Mouse (Mus musculus): ENCODE measurements around the gene Fcgbp.
"Not testable (repeated sequence)": the region's sequence is repeated elsewhere in the genome, so short reads cannot be mapped to it uniquely, and the experiment has no call there.

Fcgbp gene

DNA sequence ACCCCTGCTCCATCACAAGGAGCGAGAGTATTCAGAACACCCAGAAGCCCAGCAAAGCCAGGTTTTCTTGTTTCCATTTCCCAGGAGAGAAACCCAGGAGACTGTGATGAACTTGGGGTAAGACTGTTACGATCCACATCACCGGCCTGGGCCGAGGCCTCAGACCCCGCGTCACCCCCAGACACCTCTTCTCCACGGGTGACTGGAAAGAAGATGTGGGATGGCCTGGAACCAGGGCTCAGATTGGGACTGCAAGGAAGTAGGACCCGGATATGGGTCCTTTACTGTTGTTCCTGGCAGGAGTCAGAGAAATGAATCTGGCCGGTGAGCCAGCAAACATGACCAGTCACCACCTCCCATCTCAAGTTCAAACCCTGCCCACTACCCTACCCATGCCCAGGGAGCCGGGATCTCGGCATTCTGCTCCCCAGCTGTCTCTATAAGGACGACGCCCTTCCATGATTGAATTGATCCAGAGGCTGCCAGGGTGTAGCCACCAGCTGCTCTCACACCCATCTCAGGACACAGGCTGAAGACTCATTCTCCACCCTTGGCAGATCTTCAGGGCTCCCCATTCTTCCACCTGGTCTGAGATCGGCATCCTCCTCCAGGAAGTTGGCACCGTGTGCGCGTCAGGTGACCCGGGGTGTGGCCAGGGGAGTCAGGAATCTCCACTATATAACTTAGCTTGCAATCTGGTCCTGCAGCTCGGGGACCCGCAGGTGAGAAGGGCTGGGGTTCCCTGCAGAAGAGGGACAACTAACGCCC lies at the start of gene Fcgbp:
Gene Fcgbp (plus strand): TSS at position 706 of the 768 bp plus-strand sequence.
- no peak for DNase-seq (ENCODE audit: low read depth)

DNA sequence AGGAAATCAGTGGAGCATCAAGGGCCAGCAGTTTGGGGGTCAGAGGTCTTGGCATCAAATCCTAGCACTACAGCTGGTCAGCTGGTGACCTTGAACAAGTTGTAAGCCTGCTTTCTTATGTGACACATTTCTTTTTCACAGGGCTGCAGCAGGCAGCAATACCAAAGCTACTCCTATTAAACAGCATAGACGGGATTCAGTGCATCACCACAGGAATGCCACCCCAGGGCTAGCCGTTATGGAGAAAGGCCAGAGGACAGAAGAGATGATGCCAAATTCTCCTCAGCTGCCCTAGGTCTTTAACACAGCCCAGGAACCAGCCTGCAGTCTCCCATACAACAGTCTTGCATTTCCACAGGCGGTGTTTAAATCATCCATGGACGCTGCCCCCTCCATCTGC lies 26.5 kb upstream of the Fcgbp start:
- DNase-seq (ENCODE audit: low read depth), result no peak

DNA sequence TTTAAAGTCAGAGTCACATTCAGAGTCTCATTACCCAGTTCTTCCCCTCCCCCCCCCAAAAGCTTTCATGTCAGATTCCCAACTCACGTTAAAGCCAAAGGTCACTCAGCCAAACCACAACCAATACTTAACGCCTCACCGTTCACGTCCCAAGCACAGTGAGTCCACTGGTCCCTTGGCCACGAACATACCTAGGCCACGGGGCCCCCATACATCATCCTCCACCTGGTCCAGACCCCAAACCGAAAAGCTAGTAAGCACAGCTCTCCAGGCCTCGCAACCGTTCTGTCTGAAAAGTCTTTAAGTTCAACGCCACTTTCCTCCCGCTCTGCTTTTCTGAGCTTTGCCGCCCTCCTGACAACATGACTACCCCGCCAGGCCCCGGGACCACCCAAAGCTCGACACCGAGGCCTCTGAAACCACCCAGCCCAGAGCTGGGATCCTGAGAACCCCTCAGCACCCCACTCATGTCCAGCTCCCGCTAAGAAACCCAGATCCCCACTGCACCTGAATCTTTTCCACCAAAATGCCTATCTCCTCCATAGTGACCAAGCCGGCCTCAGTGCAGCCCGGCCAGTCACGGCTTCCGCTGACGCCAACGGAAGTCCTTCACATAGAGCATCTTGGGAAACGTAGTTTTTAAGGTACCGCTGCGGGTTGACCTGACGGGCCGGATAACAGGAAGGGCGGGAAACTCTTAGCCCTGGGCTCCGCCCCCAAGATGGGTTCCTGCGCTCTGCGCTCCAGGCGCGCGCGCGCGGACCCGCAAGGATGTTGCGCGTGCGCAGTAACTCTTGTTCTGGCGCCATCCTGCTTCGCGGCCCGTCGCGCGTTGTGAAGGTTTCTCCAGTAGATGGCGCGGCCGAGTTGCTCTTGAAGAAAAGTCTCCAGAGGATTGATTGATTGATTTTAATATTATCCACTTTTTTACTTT lies 21.3 kb upstream of the Fcgbp start, which contains the start of gene Psmc4:
Gene Psmc4 (minus strand): TSS at position 626 of the 934 bp plus-strand sequence.
- DNase-seq (ENCODE audit: low read depth), result peak; percentile 95

DNA sequence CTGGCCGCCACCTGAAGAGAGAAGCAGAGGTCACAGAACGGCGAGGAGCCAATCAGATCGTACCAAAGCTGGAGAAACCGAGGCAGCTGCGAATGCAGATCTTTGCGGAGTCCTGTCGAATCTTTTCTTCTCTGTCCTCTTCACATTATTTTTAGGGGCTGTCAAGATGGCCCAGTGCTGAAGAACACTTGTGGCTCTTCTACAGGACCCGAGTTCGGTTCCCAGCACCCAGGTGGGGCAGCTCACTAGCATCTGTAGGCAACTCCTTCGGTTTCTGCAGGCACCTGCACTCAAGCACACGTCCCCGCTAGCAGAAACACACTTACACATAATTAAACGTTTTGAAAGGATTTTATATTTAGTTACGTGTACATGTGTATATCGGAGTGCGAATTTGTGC lies 20.5 kb upstream of the Fcgbp start:
- DNase-seq (ENCODE audit: low read depth), result no peak

DNA sequence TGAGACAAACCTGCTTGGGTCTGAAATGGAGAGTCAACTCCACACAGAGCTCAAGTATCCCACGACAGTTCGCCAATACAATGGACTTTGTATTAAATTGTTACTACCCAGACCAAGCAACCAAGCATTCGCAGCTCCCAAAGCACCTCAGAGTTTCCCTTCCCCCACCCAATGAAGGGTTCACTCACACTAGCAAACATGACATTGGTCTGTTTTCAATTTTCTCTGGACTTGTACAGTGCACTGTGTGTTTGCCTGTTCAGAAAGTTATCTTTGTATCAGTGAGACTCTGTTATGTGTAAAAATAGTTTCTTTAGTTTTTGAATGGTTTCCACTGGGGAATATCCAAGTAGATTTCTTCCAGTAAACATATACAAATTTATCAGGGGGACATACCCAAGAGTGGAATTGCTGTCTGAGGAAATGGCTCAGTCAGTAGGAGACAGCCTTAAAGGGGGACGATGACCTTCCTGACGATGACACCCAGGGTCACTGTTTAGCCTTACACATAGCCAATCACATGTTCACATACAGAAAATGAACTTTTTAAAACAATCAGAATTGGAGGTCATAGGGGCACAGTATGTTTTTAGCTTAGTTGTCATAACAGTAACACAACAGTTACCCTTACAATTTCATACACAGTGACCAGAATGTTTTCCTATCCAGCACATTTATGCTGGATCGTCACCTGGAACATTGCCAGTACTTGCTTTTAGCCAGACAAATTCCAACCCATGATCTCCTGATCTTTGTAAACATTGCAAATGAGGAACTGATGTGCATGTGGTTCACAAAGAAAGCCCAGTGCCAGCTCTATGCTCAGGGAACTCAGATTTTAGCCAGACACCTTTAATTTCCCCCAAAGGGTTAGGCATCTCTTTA lies 17.7 kb upstream of the Fcgbp start:
- no peak for DNase-seq (ENCODE audit: low read depth)

DNA sequence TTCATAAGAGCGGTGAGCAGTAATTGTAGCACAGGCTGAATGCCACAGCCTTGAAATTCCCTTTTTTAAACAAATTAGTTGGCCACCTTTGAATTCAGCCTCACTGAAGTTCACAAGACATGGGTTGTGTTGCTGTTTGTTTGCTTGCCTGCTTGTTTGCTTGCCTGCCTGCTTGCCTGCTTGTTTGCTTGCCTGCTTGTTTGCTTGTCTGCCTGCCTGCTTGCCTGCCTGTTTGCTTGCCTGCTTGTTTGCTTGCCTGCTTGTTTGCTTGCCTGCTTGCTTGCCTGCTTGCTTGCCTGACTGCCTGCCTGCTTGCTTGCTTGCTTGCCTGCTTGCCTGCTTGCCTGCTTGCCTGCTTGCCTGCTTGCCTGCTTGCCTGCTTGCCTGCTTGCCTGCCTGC lies 11.1 kb upstream of the Fcgbp start:
- DNase-seq (ENCODE audit: low read depth), result no peak

DNA sequence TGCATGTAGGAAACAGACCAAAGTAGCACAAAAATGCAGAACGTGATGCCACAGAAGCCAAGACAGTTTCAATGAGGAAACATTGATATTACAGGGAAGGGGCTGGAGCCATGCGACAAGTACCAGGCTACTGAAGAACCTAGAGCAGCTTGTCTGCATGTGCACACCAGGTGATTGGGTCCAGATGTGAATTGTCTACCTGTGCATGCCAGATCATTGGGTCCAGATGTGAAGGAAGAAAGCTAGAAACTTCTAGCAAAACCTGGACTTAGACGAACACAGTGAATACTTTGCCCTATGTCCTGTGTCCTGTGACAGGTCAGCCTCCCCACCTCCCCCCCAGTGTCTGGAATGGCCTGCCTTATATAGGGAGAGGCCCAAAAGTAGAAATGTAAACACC lies 2.4 kb upstream of the Fcgbp start:
- no peak for DNase-seq (ENCODE audit: low read depth)

DNA sequence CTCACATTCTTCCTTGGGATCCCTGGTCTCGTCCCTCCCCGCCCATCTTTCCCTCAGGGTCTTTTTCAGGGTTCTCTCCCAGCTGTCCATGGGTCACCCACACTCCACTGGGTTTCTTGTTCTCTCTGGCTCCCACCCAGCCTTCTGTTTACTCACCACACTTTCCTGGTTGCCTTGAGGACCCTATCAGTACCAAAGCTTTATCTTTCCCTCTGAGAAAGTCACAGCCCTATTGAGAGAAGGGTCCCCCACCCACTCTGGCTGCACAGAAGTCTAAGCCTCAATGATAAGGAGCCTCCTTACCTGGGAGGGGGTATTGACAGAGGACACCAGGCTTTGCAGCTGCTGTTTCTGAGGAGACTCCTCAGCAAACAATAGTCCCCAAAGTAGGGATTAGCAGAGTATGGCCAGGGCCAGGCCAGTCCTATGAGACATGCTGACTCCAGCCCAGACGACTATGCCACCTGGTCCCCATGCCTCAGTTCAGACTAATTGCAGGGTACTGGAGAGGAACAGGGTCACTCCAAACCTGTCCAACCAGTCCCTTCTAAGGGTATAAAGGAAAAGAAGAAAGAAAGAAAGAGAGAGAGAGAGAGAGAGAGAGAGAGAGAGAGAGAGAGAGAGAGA lies 1.4 kb upstream of the Fcgbp start:
- DNase-seq (ENCODE audit: low read depth), result no peak

DNA sequence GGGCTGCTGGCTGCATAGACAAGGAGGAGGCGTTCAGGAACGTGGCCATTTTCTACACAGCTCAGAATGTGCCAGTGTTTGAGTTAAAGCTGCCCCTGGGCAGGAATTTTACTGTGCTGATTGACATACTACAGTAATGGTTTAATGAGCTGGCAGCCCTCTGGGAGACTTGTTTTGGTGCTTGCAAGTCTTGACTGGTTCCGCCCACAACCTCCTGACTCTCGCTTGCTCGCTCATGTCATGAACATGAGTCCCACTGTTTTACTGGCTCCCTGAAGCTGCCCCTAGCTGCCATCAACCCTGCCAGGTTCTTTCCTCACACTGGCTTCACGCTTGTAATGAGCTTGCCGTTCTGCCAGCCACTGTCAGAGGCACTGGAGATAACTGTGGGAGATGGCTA lies 13.2 kb downstream of the Fcgbp start:
- DNase-seq (ENCODE audit: low read depth), result no peak

DNA sequence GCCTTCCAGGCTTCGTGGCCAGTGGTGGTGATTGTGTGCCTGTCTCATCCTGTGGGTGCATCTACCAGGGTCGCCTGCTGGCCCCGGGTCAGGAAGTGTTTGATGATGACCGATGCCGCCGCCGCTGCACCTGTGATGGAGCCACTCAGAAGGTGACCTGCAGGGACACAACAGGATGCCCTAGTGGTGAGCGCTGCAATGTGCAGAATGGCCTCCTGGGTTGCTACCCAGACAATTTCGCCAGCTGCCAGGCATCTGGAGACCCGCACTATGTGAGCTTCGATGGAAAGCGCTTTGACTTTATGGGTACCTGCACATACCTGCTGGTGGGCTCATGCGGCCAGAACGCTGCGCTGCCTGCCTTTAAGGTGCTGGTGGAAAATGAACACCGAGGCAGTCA lies 15.2 kb downstream of the Fcgbp start:
- DNase-seq (ENCODE audit: low read depth), result no peak

DNA sequence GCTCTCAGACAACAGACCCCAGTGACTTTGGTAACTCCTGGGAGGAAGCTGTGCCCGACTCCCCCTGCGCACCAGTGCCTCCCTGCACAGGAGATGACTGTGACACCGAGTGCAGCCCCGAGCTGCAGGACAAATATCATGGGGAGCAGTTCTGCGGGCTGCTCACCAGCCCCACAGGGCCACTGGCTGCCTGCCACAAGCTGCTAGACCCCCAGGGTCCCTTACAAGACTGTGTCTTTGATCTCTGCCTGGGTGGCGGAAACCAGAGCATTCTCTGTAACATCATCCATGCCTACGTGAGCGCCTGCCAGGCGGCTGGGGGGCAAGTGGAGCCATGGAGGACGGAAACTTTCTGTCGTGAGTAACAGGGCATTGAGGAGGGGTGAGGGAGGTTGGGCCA lies 22.5 kb downstream of the Fcgbp start:
- no peak for DNase-seq (ENCODE audit: low read depth)

DNA sequence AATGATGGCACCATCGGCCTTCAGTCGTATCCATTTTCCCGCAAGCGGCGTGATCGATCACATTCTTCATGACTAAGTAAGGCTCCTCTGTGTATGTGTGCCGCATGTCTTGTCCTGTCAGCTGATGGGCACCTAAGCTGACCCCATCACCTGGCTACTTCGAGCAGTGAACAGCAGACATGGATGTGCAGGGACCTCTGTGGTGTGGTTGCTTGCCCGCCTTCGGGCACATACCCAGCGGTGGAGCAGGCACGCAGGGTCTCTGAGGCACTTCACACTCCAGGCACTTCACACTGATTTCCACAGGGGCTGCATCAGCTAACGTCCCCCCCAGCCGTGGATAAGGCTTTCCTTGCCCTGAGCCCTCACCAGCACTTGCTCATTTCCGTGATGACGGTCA lies 28.1 kb downstream of the Fcgbp start:
- DNase-seq (ENCODE audit: low read depth), result no peak

DNA sequence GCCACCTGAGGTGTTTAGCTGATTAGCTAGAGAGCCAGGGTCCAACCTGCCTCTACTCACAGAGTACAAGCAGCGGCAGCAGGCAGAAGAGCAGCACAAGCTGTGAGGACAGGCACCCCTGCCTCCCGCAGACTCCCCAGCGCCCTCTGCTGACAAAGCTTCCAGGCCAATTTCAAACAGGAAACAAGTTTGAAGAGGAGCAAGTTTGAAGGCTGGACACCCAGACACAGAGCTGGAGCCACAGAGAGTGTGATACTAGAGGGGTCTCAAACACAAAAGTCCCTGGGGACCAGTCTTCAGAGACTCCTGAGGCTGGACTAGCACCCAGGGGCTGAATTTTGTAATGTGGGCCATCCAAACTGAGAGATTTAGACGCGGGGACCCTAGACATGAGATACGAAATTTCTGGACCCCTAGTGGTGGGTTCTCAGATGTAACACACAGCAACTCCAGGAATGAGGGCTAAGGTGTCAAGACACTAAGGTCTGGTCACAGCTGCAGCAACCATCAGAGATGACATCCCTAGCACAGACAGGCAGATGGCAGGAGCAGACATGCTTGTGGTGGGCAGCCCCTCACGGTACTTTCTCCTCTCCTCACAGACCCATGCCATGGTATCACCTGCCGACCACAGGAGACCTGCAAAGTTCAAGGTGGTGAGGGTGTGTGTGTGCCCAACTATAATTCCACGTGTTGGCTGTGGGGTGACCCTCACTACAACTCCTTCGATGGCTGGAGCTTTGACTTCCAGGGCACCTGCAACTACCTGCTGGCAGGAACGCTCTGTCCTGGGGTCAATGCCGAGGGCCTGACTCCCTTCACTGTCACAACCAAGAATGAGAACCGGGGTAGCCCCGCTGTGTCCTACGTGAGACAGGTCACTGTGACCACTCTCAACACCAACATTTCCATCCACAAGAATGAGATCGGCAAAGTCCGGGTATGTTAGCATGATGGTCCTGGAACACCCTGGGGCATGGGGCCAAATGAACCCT lies 29.9 kb downstream of the Fcgbp start:
- no peak for DNase-seq (ENCODE audit: low read depth)

DNA sequence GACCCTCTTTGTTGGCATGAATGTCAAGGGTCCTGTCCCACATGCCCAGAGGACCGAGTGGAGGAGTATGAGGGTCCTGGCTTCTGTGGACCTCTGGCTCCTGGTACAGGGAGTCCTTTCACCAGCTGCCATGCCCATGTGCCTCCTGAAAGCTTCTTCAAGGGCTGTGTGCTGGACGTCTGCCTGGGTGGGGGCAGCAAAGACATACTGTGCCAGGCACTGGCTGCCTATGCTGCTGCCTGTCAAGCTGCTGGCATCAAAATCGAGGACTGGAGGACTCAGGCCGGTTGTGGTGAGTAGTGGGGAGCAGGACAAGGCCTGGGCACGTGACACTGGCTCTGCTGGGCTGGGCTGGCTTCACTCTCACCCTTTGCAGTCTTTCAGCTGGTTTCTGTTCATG lies 31.9 kb downstream of the Fcgbp start:
- not testable (repeated sequence) for DNase-seq (ENCODE audit: low read depth)

DNA sequence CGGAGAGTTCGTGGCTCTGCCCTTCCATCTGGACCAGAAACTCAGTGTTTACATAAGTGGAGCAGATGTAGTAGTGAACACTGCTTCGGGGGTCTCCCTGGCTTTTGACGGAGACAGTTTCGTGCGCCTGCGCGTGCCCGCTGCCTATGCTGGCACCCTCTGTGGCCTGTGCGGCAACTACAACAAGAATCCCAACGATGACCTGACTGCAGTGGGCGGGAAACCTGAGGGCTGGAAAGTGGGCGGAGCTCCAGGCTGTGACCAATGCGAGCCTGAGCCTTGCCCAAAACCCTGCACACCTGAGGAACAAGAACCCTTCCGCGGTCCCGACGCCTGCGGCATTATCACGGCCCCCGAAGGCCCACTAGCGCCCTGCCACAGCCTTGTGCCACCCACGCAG lies 33.6 kb downstream of the Fcgbp start:
- no peak for DNase-seq (ENCODE audit: low read depth)

DNA sequence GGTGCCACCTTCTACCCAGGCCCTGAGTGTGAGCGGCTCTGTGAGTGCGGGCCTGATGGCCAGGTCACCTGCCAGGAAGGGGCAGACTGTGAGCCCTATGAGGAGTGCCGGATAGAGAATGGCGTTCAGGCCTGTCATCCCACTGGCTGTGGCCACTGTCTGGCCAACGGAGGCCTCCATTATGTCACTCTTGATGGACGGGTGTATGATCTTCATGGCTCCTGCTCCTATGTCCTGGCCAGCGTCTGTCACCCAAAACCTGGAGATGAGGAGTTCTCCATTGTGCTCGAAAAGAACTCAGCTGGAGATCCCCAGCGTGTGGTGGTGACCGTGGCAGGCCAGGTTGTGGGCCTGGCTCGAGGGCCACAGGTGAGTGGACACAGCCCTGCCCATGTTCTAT lies 35.2 kb downstream of the Fcgbp start:
- DNase-seq (ENCODE audit: low read depth), result no peak

DNA sequence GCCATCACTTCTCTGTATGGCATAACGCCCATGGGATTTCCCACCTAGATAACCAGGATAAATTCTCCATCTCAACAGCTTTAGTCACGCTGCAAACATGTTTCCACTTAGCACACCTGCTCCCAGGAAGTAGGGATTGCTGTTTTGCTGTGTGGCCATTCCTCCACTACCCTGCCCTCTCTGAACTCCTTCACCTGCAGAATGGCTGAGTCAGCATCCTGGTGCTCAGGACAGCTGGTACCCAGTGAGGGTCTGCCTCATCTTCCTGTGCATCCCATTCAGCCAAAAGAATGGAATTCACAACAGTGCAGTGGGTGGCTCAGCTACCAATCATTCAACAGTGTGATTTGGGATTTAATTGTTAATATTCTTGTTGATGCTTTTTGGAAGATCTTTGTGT lies 43.6 kb downstream of the Fcgbp start:
- no peak for DNase-seq (ENCODE audit: low read depth)

DNA sequence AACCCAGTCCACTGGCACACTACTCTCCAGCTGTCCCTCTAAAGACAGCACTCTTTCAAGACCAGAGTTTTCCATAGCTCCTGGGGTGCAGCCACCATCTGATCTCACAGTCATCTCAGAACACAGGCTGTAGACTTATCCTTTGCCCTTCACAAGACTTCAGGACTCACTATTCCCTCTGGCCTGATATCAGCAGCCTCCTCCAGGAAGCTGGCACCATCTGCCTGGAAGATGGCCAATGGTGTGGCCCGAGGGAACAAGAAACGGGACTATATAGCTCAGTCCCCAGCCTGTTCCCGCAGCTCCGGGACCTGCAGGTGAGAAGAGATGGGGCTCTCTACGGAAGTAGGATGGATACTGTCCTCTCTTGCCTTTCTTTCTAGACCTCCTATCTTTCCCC lies 58.1 kb downstream of the Fcgbp start, which contains the start of gene 9530053A07Rik:
Gene 9530053A07Rik (plus strand): TSS at position 301 of the 400 bp plus-strand sequence.
- DNase-seq (ENCODE audit: low read depth), result no peak

DNA sequence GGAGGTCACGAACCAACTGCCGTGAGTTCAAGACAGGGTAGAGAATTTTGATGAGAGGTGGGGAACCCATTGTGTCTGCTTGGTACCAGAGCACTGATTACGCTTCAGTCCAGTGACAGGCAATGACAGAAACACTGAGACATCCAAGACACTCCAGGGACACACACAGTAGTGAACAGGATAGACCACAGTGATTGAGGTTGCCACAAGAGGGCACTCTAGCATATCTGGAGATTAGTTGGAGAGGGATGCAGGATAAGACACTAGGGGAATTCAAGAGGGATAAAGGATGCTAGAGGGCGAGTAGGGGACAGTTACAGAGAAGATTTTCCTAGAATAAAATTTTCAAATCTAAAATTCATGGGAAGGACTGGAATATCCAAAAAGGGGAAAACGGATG lies 66.6 kb downstream of the Fcgbp start:
- peak; percentile 19 for DNase-seq (ENCODE audit: low read depth)

DNA sequence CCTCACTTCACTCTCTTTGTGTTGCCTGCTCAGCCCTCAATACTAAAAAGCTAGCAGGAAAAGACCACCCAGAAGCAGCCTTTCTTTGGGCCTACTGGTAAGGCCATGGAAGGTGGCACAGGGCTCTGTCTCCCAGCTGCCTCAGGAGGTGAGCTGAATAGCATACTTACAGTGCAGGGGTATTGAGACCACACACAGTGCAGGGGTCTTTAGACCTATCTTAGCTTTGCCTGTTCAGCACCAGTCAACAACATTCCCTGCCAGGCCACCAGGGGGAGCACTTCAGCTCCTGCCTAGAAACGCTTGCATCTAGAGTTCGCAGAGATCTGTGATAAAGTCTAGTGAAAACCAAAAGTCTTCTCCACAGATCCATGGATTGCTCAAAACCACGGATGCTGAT lies 77.2 kb downstream of the Fcgbp start:
- peak; percentile 35 for DNase-seq (ENCODE audit: low read depth)

Data from c-Kit-positive CD71-positive TER-119-negative erythroid progenitor cells, embryonic 14.5 days (primary cell).